Mouse (Mus musculus): ENCODE results near the gene Mrs2.

DNA sequence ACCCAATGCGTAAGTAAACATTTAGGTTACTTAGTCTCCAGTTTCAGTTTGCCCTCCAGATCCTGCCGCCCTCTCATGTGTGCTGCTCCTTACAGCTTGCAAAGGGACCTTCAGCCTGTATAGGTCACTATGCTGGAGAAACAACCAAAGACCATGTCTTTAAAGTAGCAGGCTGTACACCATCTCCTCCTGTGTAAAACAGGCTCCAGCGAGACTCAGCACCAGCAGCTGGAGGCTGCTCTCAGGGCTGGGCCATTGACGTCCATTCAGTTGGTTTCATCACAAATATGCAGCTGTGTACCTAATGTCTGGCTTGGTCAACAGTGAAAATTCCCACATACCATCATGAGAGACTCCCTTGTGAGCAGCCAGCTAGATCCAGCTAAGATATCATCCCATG lies 49.6 kb upstream of the Mrs2 start:
- no peak for TF ChIP-seq EP300 (IDR thresholded peaks at IDR 0.05; ENCODE audit: insufficient read depth, low read depth, low read length)
- TF ChIP-seq POLR2A (IDR thresholded peaks at IDR 0.05; ENCODE audit: insufficient read depth, low read depth, low read length), result no peak
- TF ChIP-seq CTCF (IDR thresholded peaks at IDR 0.05), result no peak

All from heart, adult 2 months (tissue).